Mouse (Mus musculus) forebrain, embryonic 15.5 days (tissue): ENCODE data around the gene Arpin. TPM values are rescaled to one million over a fixed set of nuclear protein-coding genes. Genes with fewer than 3 reads are reported as not detected.

Experiments used
- ATAC-seq: fragments of 200-750 bp; cut with Nextera tagmentation; replicated peaks from 2 replicates; pipeline ENCODE4 v1.8.0; 2017; ENCODE audit warnings: mild to moderate bottlenecking, moderate TSS enrichment, moderate library complexity
- H3K27ac ChIP-seq: fragments of 300-500 bp; sonication (generic); replicated peaks from 2 replicates; pipeline ENCODE4 v1.5.1; 2015; ENCODE audit warnings: mild to moderate bottlenecking, inconsistent platforms
- H3K27me3 ChIP-seq: fragments of 300-500 bp; sonication (generic); 2 replicates; pipeline ENCODE4 v1.6.1; 2015; ENCODE audit warnings: inconsistent platforms
- H3K36me3 ChIP-seq: fragments of 300-500 bp; sonication (generic); 2 replicates; pipeline ENCODE4 v1.6.1; 2015; ENCODE audit warnings: mild to moderate bottlenecking, inconsistent platforms
- H3K4me1 ChIP-seq: fragments of 300-500 bp; sonication (generic); 2 replicates; pipeline ENCODE4 v1.6.1; 2015; ENCODE audit warnings: inconsistent platforms
- H3K4me2 ChIP-seq: fragments of 300-500 bp; sonication (generic); replicated peaks from 2 replicates; pipeline ENCODE4 v1.6.1; 2015; ENCODE audit warnings: mild to moderate bottlenecking, inconsistent platforms
- H3K4me3 ChIP-seq: fragments of 300-500 bp; sonication (generic); 2 replicates; pipeline ENCODE4 v1.5.1; 2015; ENCODE audit warnings: mild to moderate bottlenecking, inconsistent platforms
- H3K9ac ChIP-seq: fragments of 300-500 bp; sonication (generic); replicated peaks from 2 replicates; pipeline ENCODE4 v1.6.1; 2015; ENCODE audit warnings: mild to moderate bottlenecking, inconsistent platforms
- H3K9me3 ChIP-seq: fragments of 300-500 bp; sonication (generic); 2 replicates; pipeline ENCODE4 v1.6.1; 2016; ENCODE audit warnings: inconsistent platforms
- WGBS: fragments of 180-500 bp; shearing (Covaris S2); methylation state at CpG from one replicate; pipeline ENCODE4 v1.1.7; 2015; ENCODE audit warnings: mixed read lengths; 5-methylcytosine and 5-hydroxymethylcytosine counted together
- polyA plus RNA-seq: library from polyadenylated mRNA; unstranded; fragments of >200 nt; fragmentation: Nextera tagmentation; extraction: Ambion mirVana; gene quantifications from 2 replicates; pipeline ENCODE4 v1.2.1, GENCODE M21; 2015

Arpin gene
- polyA plus RNA-seq, 1 experiment from 2014 or later: 13.4 TPM

DNA sequence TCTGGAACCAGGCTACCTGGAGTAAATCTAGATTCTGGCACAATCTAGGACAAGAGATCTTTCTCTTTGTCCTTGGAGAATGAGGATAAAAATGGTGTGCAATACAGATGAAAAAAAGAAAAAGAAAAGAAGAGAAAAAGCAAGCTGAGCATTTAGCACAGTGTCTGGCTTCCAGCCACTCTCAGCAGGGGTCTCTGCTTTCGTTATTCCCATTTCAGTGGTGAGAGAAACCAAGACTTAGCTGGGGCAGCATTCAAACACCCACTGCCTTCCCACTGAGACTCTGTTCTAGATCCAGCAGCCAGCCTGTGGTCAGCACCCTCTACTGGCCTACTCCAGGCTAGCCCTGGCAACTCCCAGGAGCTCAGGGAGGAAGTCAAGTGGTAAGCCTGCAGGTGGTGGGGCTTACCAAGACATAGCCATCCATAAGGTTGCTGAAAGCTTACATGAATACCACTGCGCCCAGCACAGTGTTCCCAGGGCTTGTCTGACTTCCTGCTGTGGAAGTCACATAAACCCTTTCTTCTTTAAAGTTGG lies 6.6 kb downstream of the Arpin start:
- Histone ChIP-seq H3K9ac (no peak overlapping the region), H3K4me2 (no peak overlapping the region), H3K9me3 (no peaks in the 10 kb centered on the region), H3K27me3 (no peaks in the 10 kb centered on the region), H3K4me3 (no peak overlapping the region), H3K4me1 (no peaks in the 10 kb centered on the region), H3K27ac (no peak overlapping the region), H3K36me3 (peaks cover 5% of the 10 kb centered on the region; the same call in 1 of the 2 replicates)
- no peak for ATAC-seq
- 60% methylated on average over 2 of the region's 2 CpGs for WGBS

DNA sequence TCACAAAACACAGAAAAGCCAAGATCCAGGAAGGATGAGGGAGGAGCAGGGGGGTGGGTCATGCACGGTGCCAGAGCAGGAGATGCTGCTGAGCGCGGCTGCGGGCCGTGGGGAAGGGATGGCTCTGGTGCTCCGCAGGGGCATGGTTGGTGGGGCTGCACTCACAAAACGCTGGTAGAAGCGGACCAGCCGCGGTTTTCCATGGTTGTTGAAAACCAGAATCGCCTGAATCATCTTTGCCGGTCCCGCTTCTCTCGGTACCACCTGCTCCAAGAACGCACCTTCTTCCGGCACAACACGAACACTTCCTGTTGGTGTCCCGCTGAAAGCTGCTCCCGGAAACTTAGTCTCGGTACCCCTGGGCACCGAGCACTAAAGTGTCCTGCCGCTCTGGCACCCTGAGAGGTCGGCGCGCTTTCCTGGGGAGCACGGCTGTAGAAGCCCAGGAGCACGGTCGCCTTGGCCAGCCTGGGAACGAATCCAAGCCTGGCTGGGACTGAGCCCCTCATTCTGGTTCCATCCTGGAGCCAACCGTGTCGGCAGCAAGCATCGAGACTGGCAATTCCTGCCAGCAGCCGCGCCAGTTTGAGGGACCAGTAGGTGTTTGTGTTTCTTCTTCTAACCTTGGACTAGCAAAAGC lies 14.7 kb downstream of the Arpin start, which contains the start of gene Ap3s2:
TSS of gene Ap3s2 (minus strand) at position 306 of the 640 bp plus-strand sequence.
- peak within 1 kb of the TSS; percentile 91 for H3K27ac ChIP-seq
- H3K36me3 ChIP-seq: peaks cover 5% of the 10 kb centered on the region; the same call in 1 of the 2 replicates
- H3K9ac ChIP-seq: peak within 1 kb of the TSS; percentile 81
- peak within 1 kb of the TSS; percentile 61 for H3K4me2 ChIP-seq
- peak; percentile 97 for ATAC-seq
- no peaks in the 10 kb centered on the region for H3K27me3 ChIP-seq
- H3K9me3 ChIP-seq: no peaks in the 10 kb centered on the region
- peaks cover 26% of the 10 kb centered on the region for H3K4me1 ChIP-seq
- WGBS: 0% methylated on average over 34 of the region's 34 CpGs
- peak within 1 kb of the TSS; percentile 86 for H3K4me3 ChIP-seq

DNA sequence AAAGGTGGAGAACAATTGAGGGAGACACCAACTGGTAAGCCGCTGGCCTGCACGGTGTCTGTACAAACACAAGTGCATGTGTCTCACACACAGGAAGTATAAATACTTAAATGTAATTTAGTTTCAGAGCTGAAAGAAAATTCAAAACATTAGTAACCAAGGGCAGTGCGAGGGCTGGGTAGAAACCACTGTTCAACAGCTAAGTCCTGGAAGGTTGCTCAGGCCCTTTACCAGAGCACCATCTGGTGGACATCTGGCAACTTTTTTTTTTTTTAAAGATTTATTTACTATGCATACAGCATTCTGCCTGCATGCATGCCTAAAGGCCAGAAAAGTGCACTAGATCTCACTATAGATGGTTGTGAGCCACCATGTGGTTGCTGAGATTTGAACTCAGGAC lies 20.6 kb downstream of the Arpin start:
- H3K9me3 ChIP-seq: no peaks in the 10 kb centered on the region
- WGBS: 70% methylated on average over 3 of the region's 3 CpGs
- H3K27ac ChIP-seq: no peak overlapping the region
- H3K4me3 ChIP-seq: no peak overlapping the region
- no peaks in the 10 kb centered on the region for H3K27me3 ChIP-seq
- ATAC-seq: no peak
- H3K4me2 ChIP-seq: no peak overlapping the region
- H3K36me3 ChIP-seq: peaks cover 37% of the 10 kb centered on the region
- no peak overlapping the region for H3K9ac ChIP-seq
- H3K4me1 ChIP-seq: peaks cover 7% of the 10 kb centered on the region

DNA sequence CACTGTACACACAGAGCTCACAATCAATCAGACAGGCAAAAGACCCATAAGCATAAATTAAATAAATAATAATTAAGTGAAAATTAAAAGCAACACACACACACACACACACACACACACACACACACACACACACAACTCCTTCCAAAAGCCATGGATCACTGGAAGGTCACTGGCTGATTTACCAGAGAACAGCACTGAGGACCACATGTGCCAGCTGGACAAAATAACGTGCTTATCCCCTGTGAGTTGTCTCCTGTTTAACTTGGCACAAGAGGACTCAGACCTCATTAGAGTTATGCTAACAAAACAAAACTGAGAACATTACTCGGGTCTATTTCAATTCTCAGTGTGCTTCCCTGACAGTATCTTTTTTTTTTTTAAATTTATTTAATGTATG lies 27.8 kb downstream of the Arpin start:
- no peak for ATAC-seq
- no peak overlapping the region for H3K4me2 ChIP-seq
- no peaks in the 10 kb centered on the region for H3K4me1 ChIP-seq
- 85% methylated on average over 2 of the region's 2 CpGs for WGBS
- no peak overlapping the region for H3K4me3 ChIP-seq
- H3K9ac ChIP-seq: no peak overlapping the region
- no peaks in the 10 kb centered on the region for H3K9me3 ChIP-seq
- H3K36me3 ChIP-seq: peaks cover 58% of the 10 kb centered on the region
- H3K27ac ChIP-seq: no peak overlapping the region
- H3K27me3 ChIP-seq: no peaks in the 10 kb centered on the region

DNA sequence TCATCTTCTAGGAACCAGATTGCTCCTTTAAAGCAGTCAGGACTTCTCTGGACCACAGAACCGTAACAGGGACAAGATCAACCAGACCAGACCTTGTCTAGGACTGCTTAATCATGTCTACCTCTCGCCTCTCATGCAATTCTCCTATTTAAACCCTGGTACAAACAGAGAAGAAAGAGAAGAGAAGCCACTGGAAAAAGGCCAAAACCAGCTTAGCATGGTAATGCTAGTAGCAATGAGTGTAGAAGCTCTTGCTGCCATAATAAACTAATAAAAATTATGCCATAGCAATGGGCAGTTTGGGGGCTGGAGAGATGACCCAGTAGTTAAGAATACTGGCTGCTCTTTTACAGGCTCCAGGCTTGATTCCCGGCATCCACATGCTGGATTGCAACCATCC lies 28.2 kb downstream of the Arpin start:
- no peak for ATAC-seq
- 91% methylated on average over 3 of the region's 3 CpGs for WGBS
- Histone ChIP-seq H3K27me3 (no peaks in the 10 kb centered on the region), H3K27ac (no peak overlapping the region), H3K9ac (no peak overlapping the region), H3K9me3 (no peaks in the 10 kb centered on the region), H3K4me1 (no peaks in the 10 kb centered on the region), H3K4me3 (no peak overlapping the region), H3K36me3 (peaks cover 63% of the 10 kb centered on the region), H3K4me2 (no peak overlapping the region)

DNA sequence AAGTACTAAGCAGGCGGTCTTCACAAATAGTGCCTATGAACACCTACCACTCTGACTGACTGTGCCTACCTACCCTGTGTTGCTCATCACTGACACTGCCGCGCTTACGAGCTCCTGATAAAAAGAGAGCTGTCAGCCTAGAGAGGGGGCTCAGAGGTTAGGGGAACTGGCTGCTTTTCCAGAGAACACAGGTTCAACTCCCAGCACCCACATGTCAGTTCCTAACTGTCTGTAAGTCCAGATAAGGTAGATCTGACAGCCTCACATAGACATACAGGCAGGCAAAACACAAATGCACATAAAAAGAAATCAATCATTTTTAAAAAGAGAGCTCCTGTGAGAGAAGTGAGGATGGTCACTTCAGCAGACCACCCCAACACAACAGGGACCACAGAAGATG lies 30.0 kb downstream of the Arpin start:
- Histone ChIP-seq H3K4me3 (no peak overlapping the region), H3K27me3 (no peaks in the 10 kb centered on the region), H3K4me1 (no peaks in the 10 kb centered on the region), H3K9ac (no peak overlapping the region), H3K27ac (no peak overlapping the region), H3K36me3 (peaks cover 67% of the 10 kb centered on the region), H3K9me3 (no peaks in the 10 kb centered on the region), H3K4me2 (no peak overlapping the region)
- ATAC-seq: no peak
- 94% methylated on average over 4 of the region's 4 CpGs for WGBS

DNA sequence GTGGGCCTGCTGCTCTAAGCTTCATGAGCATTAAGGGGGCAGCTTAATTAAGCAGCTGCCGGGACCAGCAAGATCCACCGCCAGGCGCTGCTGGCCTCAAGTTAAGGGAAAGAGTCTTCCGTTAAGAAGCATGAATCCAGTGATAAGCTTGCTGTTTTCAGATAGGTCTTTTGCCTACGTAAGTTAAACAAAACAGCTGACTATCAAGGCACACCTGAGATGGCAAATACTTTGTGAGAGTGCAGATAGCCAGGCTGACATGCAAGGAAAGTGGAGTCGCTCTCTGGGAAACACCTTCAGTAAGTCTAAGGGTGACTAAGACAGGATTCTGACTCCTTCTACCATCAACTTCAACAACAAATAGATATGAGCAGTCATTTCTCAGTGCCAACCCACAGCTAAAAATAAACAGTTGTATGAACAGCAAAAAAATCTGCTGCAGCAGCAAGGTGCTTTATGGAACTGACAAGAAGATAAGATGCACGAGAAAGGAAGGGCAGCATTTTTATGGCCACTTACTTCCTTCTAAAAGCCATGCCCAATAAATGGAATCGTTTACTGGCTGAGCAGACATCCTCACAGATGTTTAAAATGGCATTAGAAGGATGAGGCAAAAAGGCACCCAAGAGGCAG lies 31.9 kb downstream of the Arpin start:
- no peaks in the 10 kb centered on the region for H3K4me1 ChIP-seq
- H3K4me2 ChIP-seq: no peak overlapping the region
- no peaks in the 10 kb centered on the region for H3K9me3 ChIP-seq
- H3K27me3 ChIP-seq: no peaks in the 10 kb centered on the region
- no peak overlapping the region for H3K27ac ChIP-seq
- 93% methylated on average over 8 of the region's 8 CpGs for WGBS
- H3K4me3 ChIP-seq: no peak overlapping the region
- no peak overlapping the region for H3K9ac ChIP-seq
- no peak for ATAC-seq
- peaks cover 60% of the 10 kb centered on the region for H3K36me3 ChIP-seq

DNA sequence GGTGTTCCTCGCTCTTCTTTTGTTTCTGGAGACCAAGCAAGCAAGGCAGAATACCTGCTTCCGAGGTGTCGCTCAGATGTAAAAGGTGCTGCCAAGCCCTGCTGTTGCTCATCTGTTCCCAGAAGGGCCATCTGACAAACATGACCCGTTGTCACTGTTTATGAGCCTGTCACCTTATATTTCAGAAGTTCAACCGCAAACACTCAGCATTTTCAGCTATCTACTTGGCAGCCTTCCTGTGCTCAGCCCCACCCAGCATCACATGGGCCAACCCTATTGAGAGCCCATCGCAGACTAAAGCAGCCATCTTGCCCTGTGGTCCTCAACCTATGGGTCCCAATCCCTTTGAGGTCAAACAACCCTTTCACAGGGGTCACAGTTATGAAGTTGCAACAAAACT lies 34.4 kb downstream of the Arpin start:
- no peak overlapping the region for H3K9ac ChIP-seq
- H3K27ac ChIP-seq: no peak overlapping the region
- no peak overlapping the region for H3K4me2 ChIP-seq
- H3K9me3 ChIP-seq: no peaks in the 10 kb centered on the region
- no peaks in the 10 kb centered on the region for H3K27me3 ChIP-seq
- no peak for ATAC-seq
- WGBS: over 99% methylated on average over 6 of the region's 6 CpGs
- peaks cover 54% of the 10 kb centered on the region for H3K36me3 ChIP-seq
- no peak overlapping the region for H3K4me3 ChIP-seq
- no peaks in the 10 kb centered on the region for H3K4me1 ChIP-seq

DNA sequence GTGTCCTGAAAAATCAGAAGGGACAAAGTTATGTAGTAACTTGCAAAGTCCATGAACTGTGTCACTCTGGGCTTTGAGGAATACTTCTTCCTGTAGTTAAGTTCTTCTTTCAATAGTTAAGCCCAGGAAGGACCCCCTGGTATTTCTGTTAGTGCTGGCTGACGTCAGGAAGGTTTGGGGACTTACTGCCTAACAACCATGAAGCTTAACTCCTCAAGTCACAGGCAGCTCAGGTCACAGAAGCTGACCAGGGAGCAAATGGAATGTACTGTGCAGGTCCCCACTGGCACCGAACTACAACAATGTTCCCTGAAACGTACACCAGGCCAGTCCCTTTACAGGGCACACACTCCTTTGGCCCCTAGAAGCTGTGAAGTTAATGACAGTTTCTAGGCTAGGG lies 39.9 kb downstream of the Arpin start:
- ATAC-seq: no peak
- 79% methylated on average over 3 of the region's 3 CpGs for WGBS
- no peak overlapping the region for H3K4me3 ChIP-seq
- H3K36me3 ChIP-seq: peaks cover 43% of the 10 kb centered on the region
- no peaks in the 10 kb centered on the region for H3K9me3 ChIP-seq
- no peaks in the 10 kb centered on the region for H3K27me3 ChIP-seq
- no peak overlapping the region for H3K9ac ChIP-seq
- H3K4me2 ChIP-seq: no peak overlapping the region
- H3K27ac ChIP-seq: no peak overlapping the region
- H3K4me1 ChIP-seq: no peaks in the 10 kb centered on the region

DNA sequence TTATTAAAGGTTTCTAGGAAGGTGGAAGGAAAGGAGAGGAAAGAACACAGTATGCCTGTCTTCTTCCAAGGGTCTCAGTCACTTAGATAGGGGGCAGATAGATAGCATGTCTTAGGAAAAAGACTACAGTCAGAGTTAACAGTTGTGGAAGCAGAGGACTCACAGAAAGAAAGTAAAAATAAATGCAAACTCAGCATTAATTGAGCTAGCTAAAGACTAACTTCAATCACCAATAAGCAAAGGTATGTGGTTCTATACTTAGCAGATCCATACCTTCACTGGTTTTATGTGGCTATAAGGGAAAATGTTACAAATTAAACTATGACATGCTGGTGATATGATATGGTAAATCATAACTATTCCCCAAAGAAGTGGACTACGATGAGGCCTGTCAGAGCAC lies 40.4 kb downstream of the Arpin start:
- Histone ChIP-seq H3K9ac (no peak overlapping the region), H3K4me3 (no peak overlapping the region), H3K27ac (no peak overlapping the region), H3K4me1 (no peaks in the 10 kb centered on the region), H3K36me3 (peaks cover 43% of the 10 kb centered on the region), H3K4me2 (no peak overlapping the region), H3K27me3 (no peaks in the 10 kb centered on the region), H3K9me3 (no peaks in the 10 kb centered on the region)
- no peak for ATAC-seq
- WGBS: 98% methylated on average over 1 of the region's 1 CpGs

DNA sequence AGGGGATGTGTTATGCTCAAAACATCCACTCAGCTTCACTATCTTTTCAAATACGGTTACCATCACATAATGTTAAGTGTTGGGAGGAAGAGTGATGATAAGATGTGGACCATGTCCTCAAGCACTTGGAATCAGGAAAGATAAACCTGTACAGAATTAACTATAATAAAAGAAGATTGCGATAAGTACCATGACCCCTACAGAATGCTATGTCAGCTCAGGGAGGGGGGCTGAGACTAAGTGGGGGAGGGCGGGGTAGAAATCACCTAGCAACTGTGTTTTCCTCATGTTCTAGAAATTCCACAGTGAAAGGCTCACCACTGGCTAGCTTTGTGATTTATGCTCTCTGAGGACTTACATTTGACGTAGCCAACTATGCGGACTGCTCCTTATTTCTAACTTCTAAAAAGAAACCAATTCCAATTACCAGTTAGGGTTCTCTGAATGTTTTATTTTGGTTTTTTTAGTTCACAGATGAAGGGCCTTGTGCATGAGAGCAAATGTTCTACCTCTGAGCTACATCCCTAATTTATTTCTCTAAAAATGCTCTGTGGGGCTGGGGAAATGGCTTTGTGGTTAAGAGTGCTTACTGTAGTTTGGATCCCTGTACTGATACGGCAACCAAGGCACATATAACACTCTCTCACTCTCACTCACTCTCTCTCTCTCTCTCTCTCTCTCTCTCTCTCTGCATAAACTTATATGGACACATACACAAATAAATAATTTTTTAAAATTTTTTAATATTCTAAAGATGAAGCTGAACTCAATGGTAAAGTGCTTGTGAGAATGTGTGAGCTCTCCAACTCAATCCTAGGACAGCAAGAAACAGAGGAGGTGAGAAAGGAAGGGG lies 42.4 kb downstream of the Arpin start:
- WGBS: 96% methylated on average over 6 of the region's 6 CpGs
- no peaks in the 10 kb centered on the region for H3K4me1 ChIP-seq
- no peaks in the 10 kb centered on the region for H3K9me3 ChIP-seq
- no peak overlapping the region for H3K4me3 ChIP-seq
- H3K36me3 ChIP-seq: peaks cover 35% of the 10 kb centered on the region
- no peak overlapping the region for H3K9ac ChIP-seq
- no peak for ATAC-seq
- no peak overlapping the region for H3K27ac ChIP-seq
- no peaks in the 10 kb centered on the region for H3K27me3 ChIP-seq
- no peak overlapping the region for H3K4me2 ChIP-seq
